Mouse (Mus musculus) CH12.LX (cell line): ENCODE data around the gene Rdm1.
"Not testable (repeated sequence)": the region's sequence is repeated elsewhere in the genome, so short reads cannot be mapped to it uniquely, and the experiment has no call there.

Experiments used
- BHLHE40 ChIP-seq: IDR thresholded peaks from 2 replicates; pipeline ENCODE4 v1.6.1; 2011; ENCODE audit warnings: mild to moderate bottlenecking, low read depth, low read length, improper control_type of control experiment
- CTCF ChIP-seq, 2 experiments: IDR thresholded peaks in 1 of 2; conservative IDR thresholded peaks in 1 of 2; 2 replicates each; pipeline ENCODE4 v1.5.1; 2011 to 2012; ENCODE audit warnings: low read depth in 2 of 2, low read length in 2 of 2, improper control_type of control experiment in 1 of 2, inconsistent platforms in 1 of 2, mild to moderate bottlenecking in 1 of 2, moderate library complexity in 1 of 2
- ELF1 ChIP-seq: IDR thresholded peaks from 2 replicates; pipeline ENCODE4 v1.6.1; 2014; ENCODE audit warnings: low read depth, mild to moderate bottlenecking, inconsistent platforms, low read length, improper control_type of control experiment
- EP300 ChIP-seq: IDR thresholded peaks from 2 replicates; pipeline ENCODE4 v1.6.1; 2011; ENCODE audit warnings: low read length, improper control_type of control experiment
- HCFC1 ChIP-seq: IDR thresholded peaks from 2 replicates; pipeline ENCODE4 v1.6.1; 2012; ENCODE audit warnings: low read depth, mild to moderate bottlenecking, inconsistent platforms, low read length, improper control_type of control experiment
- MXI1 ChIP-seq: IDR thresholded peaks from 2 replicates; pipeline ENCODE4 v1.6.1; 2011; ENCODE audit warnings: mild to moderate bottlenecking, low read depth, low read length, improper control_type of control experiment
- NELFE ChIP-seq: IDR thresholded peaks from 2 replicates; pipeline ENCODE4 v1.6.1; 2011; ENCODE audit warnings: low read depth, low read length, improper control_type of control experiment
- POLR2A ChIP-seq: IDR thresholded peaks from 2 replicates; pipeline ENCODE4 v1.6.1; 2011; ENCODE audit warnings: low read depth, mild to moderate bottlenecking, improper control_type of control experiment, low read length
- POLR2AphosphoS2 ChIP-seq: IDR thresholded peaks from 2 replicates; pipeline ENCODE4 v1.6.1; 2011; ENCODE audit warnings: low read depth, low read length, improper control_type of control experiment
- TCF12 ChIP-seq: IDR thresholded peaks from 2 replicates; pipeline ENCODE4 v1.6.1; 2014; ENCODE audit warnings: low read depth, mild to moderate bottlenecking, inconsistent platforms, low read length, improper control_type of control experiment
- USF1 ChIP-seq: IDR thresholded peaks from 2 replicates; pipeline ENCODE4 v1.6.1; 2014; ENCODE audit warnings: low read depth, mild to moderate bottlenecking, inconsistent platforms, low read length, improper control_type of control experiment

GRCm38 (mm10) chr11:101620022-101620655 lies 6.9 kb upstream of the Rdm1 start:
- not testable (repeated sequence) for TF ChIP-seq CTCF (conservative IDR thresholded peaks at IDR 0.05 in 1 of 2, IDR thresholded peaks at IDR 0.05 in 1 of 2; ENCODE audit: low read depth in 2 of 2, low read length in 2 of 2); POLR2A; TCF12; MXI1; HCFC1; EP300; USF1; POLR2AphosphoS2; ELF1; BHLHE40; NELFE
